Mouse (Mus musculus): ENCODE measurements around the gene Thrb.

Thrb gene

DNA sequence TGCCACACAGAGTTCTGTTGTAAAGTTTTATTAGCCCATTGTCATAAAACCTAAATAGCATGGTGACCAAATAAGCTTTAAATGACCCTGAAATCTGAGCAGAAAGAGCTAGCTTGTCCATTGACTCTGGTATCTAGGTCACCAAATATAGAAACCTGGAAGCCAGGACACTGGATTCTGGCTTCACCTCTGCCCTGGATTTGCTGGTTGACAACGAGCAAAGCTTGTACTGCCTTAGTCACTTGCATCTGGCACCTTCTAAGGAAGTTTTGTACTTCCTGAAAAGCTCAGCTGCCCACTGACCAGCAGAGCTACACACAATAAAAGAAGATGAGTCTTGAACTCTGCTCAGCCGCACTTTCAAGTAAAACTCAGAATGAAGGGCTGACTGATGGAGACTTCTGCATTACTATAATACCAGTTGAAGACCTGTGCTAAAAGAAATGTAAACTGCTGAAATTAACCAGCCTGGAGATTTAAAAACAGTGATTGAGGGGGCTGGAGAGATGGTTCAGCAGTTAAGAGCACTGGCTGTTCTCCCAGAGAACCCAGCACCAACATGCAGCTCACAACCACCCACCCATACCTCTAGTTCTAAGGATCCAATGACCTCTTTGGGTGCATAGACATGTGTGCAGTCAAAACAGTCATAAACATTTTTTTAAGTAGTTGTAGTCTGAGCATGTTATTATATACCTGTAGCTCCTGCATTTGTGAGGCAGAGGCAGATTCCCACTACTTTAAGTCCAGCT lies 369.3 kb downstream of the Thrb start:
- DNase-seq (ENCODE audit: low spot score in 2 of 2) = no peak

DNA sequence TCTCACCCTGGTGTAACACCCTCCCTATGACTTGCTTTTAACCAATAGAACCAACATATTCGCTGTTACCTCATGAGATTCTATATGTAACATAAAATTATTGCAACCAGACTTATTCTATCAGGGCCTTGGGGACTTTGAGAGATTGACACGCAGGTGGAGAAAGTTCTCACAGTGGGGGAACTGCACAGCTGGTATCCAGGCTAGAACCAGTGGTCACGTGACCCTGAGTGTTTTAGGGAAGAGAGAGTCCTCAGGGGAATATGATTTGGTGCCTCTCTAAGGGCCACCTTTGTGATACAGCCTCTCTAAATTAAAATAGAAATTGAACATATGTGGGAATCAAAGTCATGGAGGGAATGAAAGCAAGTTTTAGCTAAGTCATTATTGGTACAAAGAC lies 371.9 kb downstream of the Thrb start:
- no peak for DNase-seq (ENCODE audit: low spot score in 2 of 2)

DNA sequence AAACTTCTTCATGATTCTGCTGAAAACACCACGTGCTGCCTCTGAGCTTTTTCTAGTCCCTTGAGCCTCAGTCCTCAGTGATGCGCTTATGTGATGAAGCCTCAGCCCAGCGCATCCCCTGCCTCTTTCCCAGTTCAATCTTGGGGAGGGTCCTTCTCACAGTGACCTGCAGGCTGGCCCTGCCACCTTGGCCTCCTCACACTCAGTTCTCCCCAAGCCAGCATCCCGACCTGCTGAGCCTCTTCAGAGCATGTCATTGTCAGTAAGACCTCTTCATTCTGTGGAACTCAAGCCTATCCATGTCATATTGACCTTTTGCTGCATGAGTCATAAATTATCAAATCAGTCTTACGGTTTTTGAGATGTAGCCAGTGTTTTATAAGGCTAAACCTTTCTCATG lies 376.5 kb downstream of the Thrb start:
- DNase-seq (ENCODE audit: low spot score in 2 of 2) = no peak

DNA sequence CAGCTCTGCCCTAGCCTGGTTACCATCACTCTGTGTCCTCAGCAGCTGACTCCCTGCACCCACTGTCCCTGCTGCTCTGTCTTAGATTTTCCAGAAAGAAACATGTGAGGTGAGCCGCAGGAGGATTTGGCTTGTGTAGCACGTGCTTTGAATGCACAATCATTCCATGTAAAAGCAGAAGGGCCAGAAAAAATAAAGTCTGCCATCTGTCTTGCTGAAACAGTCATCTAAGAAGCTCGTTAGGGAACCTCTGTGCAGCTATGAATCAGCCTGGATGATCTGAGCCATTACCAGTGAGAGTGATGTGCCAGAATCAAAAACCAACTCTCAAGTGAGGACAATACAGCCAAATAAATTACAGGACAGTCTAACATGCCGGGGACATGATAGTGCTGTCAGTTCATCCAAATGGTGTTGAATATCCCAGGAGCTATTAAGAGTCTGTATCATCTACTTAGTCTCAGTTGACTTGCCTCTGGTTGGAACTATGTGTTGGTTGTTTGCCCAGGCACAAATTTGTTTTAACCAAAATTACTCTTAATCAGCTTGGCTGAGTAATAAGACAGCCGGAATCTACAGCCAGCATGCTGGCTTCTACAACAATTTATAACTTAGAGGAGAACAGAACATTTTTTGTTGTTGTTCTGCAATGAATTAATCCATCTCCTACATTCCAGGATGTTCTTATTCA lies 402.2 kb downstream of the Thrb start:
- no peak for DNase-seq (ENCODE audit: low spot score in 2 of 2)
